Mouse (Mus musculus) liver, embryonic 13.5 days (tissue): Measurements from ENCODE around the gene Dnah6. TPM values are rescaled to one million over a fixed set of nuclear protein-coding genes. Genes with fewer than 3 reads are reported as not detected.

ENCODE experiments used
- ATAC-seq: fragments of 200-750 bp; cut with Nextera tagmentation; 2 replicates; pipeline ENCODE4 v1.8.0; 2017; ENCODE audit warnings: low read depth, mild to moderate bottlenecking, moderate number of reproducible peaks, moderate library complexity
- DNase-seq: peaks from one replicate; pipeline ENCODE4 v3.0.0; 2022
- H3K27ac ChIP-seq: fragments of 300-500 bp; sonication (generic); 2 replicates; pipeline ENCODE4 v1.5.1; 2015; ENCODE audit warnings: moderate library complexity, mild to moderate bottlenecking, inconsistent platforms
- H3K27me3 ChIP-seq: fragments of 300-500 bp; sonication (generic); 2 replicates; pipeline ENCODE4 v1.6.1; 2015; ENCODE audit warnings: mild to moderate bottlenecking, inconsistent platforms
- H3K36me3 ChIP-seq: fragments of 300-500 bp; sonication (generic); 2 replicates; pipeline ENCODE4 v1.6.1; 2015; ENCODE audit warnings: mild to moderate bottlenecking, inconsistent platforms
- H3K4me1 ChIP-seq: fragments of 300-500 bp; sonication (generic); replicated peaks from 2 replicates; pipeline ENCODE4 v1.6.1; 2015; ENCODE audit warnings: inconsistent platforms
- H3K4me2 ChIP-seq: fragments of 300-500 bp; sonication (generic); 2 replicates; pipeline ENCODE4 v1.6.1; 2015; ENCODE audit warnings: inconsistent platforms, mild to moderate bottlenecking, moderate library complexity
- H3K4me3 ChIP-seq: fragments of 300-500 bp; sonication (generic); replicated peaks from 2 replicates; pipeline ENCODE4 v1.5.1; 2015; ENCODE audit warnings: mild to moderate bottlenecking, inconsistent platforms
- H3K9ac ChIP-seq: fragments of 300-500 bp; sonication (generic); 2 replicates; pipeline ENCODE4 v1.6.1; 2015; ENCODE audit warnings: mild to moderate bottlenecking, inconsistent platforms
- H3K9me3 ChIP-seq: fragments of 300-500 bp; sonication (generic); replicated peaks from 2 replicates; pipeline ENCODE4 v1.6.1; 2016; ENCODE audit warnings: inconsistent platforms
- whole genome bisulfite sequencing: fragments of 180-500 bp; shearing (Covaris S2); methylation state at CpG from one replicate; pipeline ENCODE4 v1.1.7; 2015; ENCODE audit not compliant: insufficient replicate concordance; 5-methylcytosine and 5-hydroxymethylcytosine counted together
- polyA plus RNA-seq: library from polyadenylated mRNA; unstranded; fragments of >200 nt; fragmentation: Nextera tagmentation; extraction: Ambion mirVana; gene quantifications from 2 replicates; pipeline ENCODE4 v1.2.1, GENCODE M21; 2015

Gene Dnah6
- polyA plus RNA-seq, 1 experiment from 2014 or later, result 0.01 TPM

- 60% methylated on average over 5 of the region's 5 CpGs for WGBS
- H3K9ac ChIP-seq, result no peak overlapping the region
- DNase-seq, result no peak
- H3K27ac ChIP-seq, result no peak overlapping the region
- ATAC-seq, result no peak
- no peak overlapping the region for H3K4me3 ChIP-seq
- H3K4me1 ChIP-seq, result no peaks in the 10 kb centered on the region
- no peak overlapping the region for H3K4me2 ChIP-seq
- H3K36me3 ChIP-seq, result no peaks in the 10 kb centered on the region
- H3K27me3 ChIP-seq, result no peaks in the 10 kb centered on the region
- no peaks in the 10 kb centered on the region for H3K9me3 ChIP-seq
Observed at GRCm38 (mm10) chr6:73132784-73133183, 88.7 kb downstream of the Dnah6 start.

GRCm38 (mm10) chr6:73127594-73127993 lies 93.9 kb downstream of the Dnah6 start:
- no peak for ATAC-seq
- no peak for DNase-seq

DNA sequence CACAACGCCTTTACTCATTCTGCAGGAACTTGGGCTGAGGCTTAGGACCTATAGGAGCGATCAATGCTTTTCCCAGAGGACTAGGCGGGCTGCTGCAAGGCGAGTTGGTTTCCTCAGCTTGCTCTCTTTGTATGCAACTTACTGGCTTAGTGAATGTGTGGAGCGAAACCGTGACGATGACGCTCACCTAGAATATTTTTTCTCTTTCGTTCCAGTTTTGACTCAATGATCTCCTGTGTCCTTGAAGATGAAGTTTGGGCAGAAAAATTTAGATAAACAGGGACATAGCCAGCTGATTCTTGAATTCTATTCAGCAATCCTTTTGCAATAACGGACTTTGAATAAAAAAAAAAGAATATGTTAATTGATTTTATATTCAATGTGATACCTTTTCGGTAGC lies 101.1 kb downstream of the Dnah6 start:
- ATAC-seq, result no peak
- Histone ChIP-seq H3K4me1 (no peaks in the 10 kb centered on the region), H3K27ac (no peak overlapping the region), H3K36me3 (no peaks in the 10 kb centered on the region), H3K4me3 (no peak overlapping the region), H3K4me2 (no peak overlapping the region), H3K9me3 (no peaks in the 10 kb centered on the region), H3K9ac (no peak overlapping the region), H3K27me3 (no peaks in the 10 kb centered on the region)
- 79% methylated on average over 11 of the region's 11 CpGs for WGBS
- DNase-seq, result no peak

More at GRCm38 (mm10) chr6:73127594-73127993, 93.9 kb downstream of the Dnah6 start:
- H3K27ac ChIP-seq, result no peak overlapping the region
- no peaks in the 10 kb centered on the region for H3K4me1 ChIP-seq
- no peaks in the 10 kb centered on the region for H3K36me3 ChIP-seq
- no peak overlapping the region for H3K4me3 ChIP-seq
- H3K4me2 ChIP-seq, result no peak overlapping the region
- H3K9me3 ChIP-seq, result no peaks in the 10 kb centered on the region
- H3K27me3 ChIP-seq, result no peaks in the 10 kb centered on the region
- H3K9ac ChIP-seq, result no peak overlapping the region
- 68% methylated on average over 9 of the region's 9 CpGs for WGBS

GRCm38 (mm10) chr6:73113898-73114297 lies 107.6 kb downstream of the Dnah6 start:
- Histone ChIP-seq H3K36me3 (no peaks in the 10 kb centered on the region), H3K4me1 (no peaks in the 10 kb centered on the region), H3K27me3 (no peaks in the 10 kb centered on the region), H3K4me2 (no peak overlapping the region), H3K4me3 (no peak overlapping the region), H3K9me3 (no peaks in the 10 kb centered on the region), H3K27ac (no peak overlapping the region), H3K9ac (no peak overlapping the region)
- DNase-seq, result no peak
- ATAC-seq, result no peak
- WGBS, result 11% methylated on average over 2 of the region's 2 CpGs

GRCm38 (mm10) chr6:73113365-73113764 lies 108.1 kb downstream of the Dnah6 start:
- ATAC-seq (no peak), DNase-seq (no peak)
- Histone ChIP-seq H3K9me3 (no peaks in the 10 kb centered on the region), H3K27me3 (no peaks in the 10 kb centered on the region), H3K4me3 (no peak overlapping the region), H3K27ac (no peak overlapping the region), H3K9ac (no peak overlapping the region), H3K4me1 (no peaks in the 10 kb centered on the region), H3K4me2 (no peak overlapping the region), H3K36me3 (no peaks in the 10 kb centered on the region)
- 37% methylated on average over 2 of the region's 2 CpGs for WGBS

- ATAC-seq (no peak), DNase-seq (no peak)
- no peaks in the 10 kb centered on the region for H3K27me3 ChIP-seq
- 66% methylated on average over 4 of the region's 4 CpGs for WGBS
- no peak overlapping the region for H3K27ac ChIP-seq
- H3K4me1 ChIP-seq, result no peaks in the 10 kb centered on the region
- H3K9ac ChIP-seq, result no peak overlapping the region
- no peak overlapping the region for H3K4me2 ChIP-seq
- H3K36me3 ChIP-seq, result no peaks in the 10 kb centered on the region
- no peaks in the 10 kb centered on the region; the same call in 1 of the 2 replicates for H3K9me3 ChIP-seq
- no peak overlapping the region for H3K4me3 ChIP-seq
Observed at GRCm38 (mm10) chr6:73093133-73093532, 128.3 kb downstream of the Dnah6 start.

- DNase-seq (no peak), ATAC-seq (no peak)
- Histone ChIP-seq H3K4me2 (no peak overlapping the region), H3K4me1 (no peaks in the 10 kb centered on the region), H3K27me3 (no peaks in the 10 kb centered on the region), H3K9me3 (no peaks in the 10 kb centered on the region; the same call in 1 of the 2 replicates), H3K4me3 (no peak overlapping the region), H3K27ac (no peak overlapping the region), H3K9ac (no peak overlapping the region), H3K36me3 (no peaks in the 10 kb centered on the region)
- 66% methylated on average over 8 of the region's 8 CpGs for whole genome bisulfite sequencing
Observed at GRCm38 (mm10) chr6:73090836-73091235, 130.6 kb downstream of the Dnah6 start.

GRCm38 (mm10) chr6:73082571-73082970 lies 138.9 kb downstream of the Dnah6 start:
- no peaks in the 10 kb centered on the region for H3K4me1 ChIP-seq
- no peak overlapping the region for H3K27ac ChIP-seq
- no peak overlapping the region for H3K4me2 ChIP-seq
- ATAC-seq (no peak), DNase-seq (no peak)
- H3K27me3 ChIP-seq, result no peaks in the 10 kb centered on the region
- no peaks in the 10 kb centered on the region for H3K36me3 ChIP-seq
- no peaks in the 10 kb centered on the region for H3K9me3 ChIP-seq
- H3K9ac ChIP-seq, result no peak overlapping the region
- 75% methylated on average over 9 of the region's 9 CpGs for WGBS
- H3K4me3 ChIP-seq, result no peak overlapping the region

DNA sequence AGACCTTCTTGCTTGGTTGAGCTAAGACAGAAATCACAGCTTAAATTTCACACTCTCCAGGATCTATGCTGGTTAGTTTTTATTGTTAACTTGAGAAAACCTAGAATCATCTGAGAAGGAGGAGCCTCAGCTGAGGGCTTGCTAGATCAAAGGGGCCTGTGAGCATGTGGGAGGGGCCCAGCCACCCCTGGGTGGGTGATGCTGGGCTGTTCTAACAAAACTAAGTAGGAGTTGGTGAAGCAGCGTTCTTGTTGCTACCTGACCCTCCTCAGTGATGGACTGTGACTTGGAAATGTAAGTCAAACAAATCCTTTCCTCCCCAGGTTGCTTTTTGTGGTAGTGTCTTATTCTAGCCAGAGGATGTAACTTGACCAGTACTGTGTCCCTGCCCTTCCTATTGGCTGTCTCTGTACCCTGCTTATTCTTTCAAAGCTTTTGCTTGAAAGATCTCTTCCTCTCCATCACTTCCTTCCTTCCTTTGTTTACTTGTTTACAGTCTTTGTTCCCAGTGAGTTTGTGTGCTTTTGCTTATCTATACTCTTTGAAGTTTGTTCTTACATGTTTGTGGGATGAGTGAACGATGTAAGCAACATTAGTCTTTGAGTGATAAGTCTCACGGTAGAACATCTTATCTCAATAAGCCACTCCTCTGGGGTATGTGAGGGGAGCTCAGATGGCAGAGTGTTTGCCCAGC lies 149.2 kb downstream of the Dnah6 start:
- Histone ChIP-seq H3K27ac (no peak overlapping the region), H3K36me3 (no peaks in the 10 kb centered on the region), H3K4me3 (no peak overlapping the region), H3K9me3 (no peaks in the 10 kb centered on the region), H3K9ac (no peak overlapping the region), H3K4me2 (no peak overlapping the region), H3K4me1 (no peaks in the 10 kb centered on the region; the same call in 1 of the 2 replicates), H3K27me3 (no peaks in the 10 kb centered on the region)
- DNase-seq, result no peak
- 28% methylated on average over 3 of the region's 3 CpGs for WGBS
- ATAC-seq, result no peak

GRCm38 (mm10) chr6:73071214-73071613 lies 150.2 kb downstream of the Dnah6 start:
- Histone ChIP-seq H3K9ac (no peak overlapping the region), H3K4me2 (no peak overlapping the region), H3K4me3 (no peak overlapping the region), H3K36me3 (no peaks in the 10 kb centered on the region), H3K9me3 (no peaks in the 10 kb centered on the region), H3K27ac (no peak overlapping the region), H3K4me1 (no peaks in the 10 kb centered on the region; the same call in 1 of the 2 replicates), H3K27me3 (no peaks in the 10 kb centered on the region)
- WGBS, result 33% methylated on average over 3 of the region's 3 CpGs
- ATAC-seq (no peak), DNase-seq (no peak)

- 60% methylated on average over 6 of the region's 6 CpGs for WGBS
- no peak for DNase-seq
Observed at GRCm38 (mm10) chr6:73070663-73071062, 150.8 kb downstream of the Dnah6 start.

DNA sequence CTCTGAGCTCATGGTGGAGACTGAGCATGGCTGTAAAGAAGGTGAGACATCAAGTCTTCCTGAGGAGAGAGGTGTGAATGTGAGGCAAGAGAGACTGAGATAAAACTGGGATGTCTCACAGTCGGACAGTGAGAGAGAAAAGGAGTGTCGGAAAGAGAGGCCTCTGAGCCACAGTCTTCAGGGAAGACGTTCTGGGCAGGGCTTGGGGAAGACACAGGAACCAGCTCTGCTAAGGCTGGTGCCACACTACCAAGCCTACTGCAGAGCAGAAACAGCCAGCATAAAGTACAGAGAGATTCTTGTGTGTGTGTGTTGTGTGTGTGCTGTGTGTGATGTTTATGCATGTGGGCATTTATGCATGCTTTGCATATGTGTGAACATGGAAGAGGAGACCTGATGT lies 156.9 kb downstream of the Dnah6 start:
- Histone ChIP-seq H3K9ac (no peak overlapping the region), H3K4me3 (no peak overlapping the region), H3K4me2 (no peak overlapping the region), H3K36me3 (no peaks in the 10 kb centered on the region), H3K27me3 (no peaks in the 10 kb centered on the region), H3K4me1 (no peaks in the 10 kb centered on the region), H3K27ac (no peak overlapping the region), H3K9me3 (no peaks in the 10 kb centered on the region)
- DNase-seq (no peak), ATAC-seq (no peak)
- WGBS, result 63% methylated on average over 3 of the region's 3 CpGs

More at GRCm38 (mm10) chr6:73070663-73071062, 150.8 kb downstream of the Dnah6 start:
- Histone ChIP-seq H3K4me2 (no peak overlapping the region), H3K27me3 (no peaks in the 10 kb centered on the region), H3K36me3 (no peaks in the 10 kb centered on the region), H3K9me3 (no peaks in the 10 kb centered on the region), H3K4me1 (no peaks in the 10 kb centered on the region; the same call in 1 of the 2 replicates), H3K27ac (no peak overlapping the region), H3K9ac (no peak overlapping the region), H3K4me3 (no peak overlapping the region)
- ATAC-seq, result no peak
